Mouse (Mus musculus) ES-E14 (cell line): ENCODE data around the gene Apol8. TPM values are rescaled to one million over a fixed set of nuclear protein-coding genes. Genes with fewer than 3 reads are reported as not detected.

Source experiments
- DNase-seq: peaks from one replicate; pipeline ENCODE4 v3.0.0-alpha.2; 2013; ENCODE audit warnings: low read depth, low spot score
- H3K27ac ChIP-seq: 2 replicates; pipeline ENCODE4 v1.5.1; 2012; ENCODE audit warnings: low read depth, mild to moderate bottlenecking, low read length, moderate library complexity, mixed read lengths; ENCODE audit not compliant: poor library complexity, insufficient read depth, severe bottlenecking
- H3K36me3 ChIP-seq: 2 replicates; pipeline ENCODE4 v1.6.1; 2012; ENCODE audit warnings: mild to moderate bottlenecking, low read length, moderate library complexity, mixed read lengths; ENCODE audit not compliant: control insufficient read depth, poor library complexity, insufficient read depth, severe bottlenecking
- H3K4me1 ChIP-seq, 2 experiments: fragments of 150-350 bp in 1 of 2; sonication (generic) in 1 of 2; 2 replicates each; pipeline ENCODE4 v1.6.1; 2012; ENCODE audit warnings: low read length in 2 of 2, mild to moderate bottlenecking in 1 of 2, mixed read lengths in 1 of 2; ENCODE audit not compliant: control insufficient read depth in 2 of 2, insufficient read depth in 2 of 2, poor library complexity in 1 of 2
- H3K4me3 ChIP-seq, 2 experiments: fragments of 150-350 bp in 1 of 2; sonication (generic) in 1 of 2; 2 replicates each; pipeline ENCODE4 v1.5.1; 2012; ENCODE audit warnings: low read length in 2 of 2, low read depth in 1 of 2, mild to moderate bottlenecking in 1 of 2, mixed read lengths in 1 of 2; ENCODE audit not compliant: insufficient read depth in 1 of 2, poor library complexity in 1 of 2, severe bottlenecking in 1 of 2
- H3K9ac ChIP-seq: 2 replicates; pipeline ENCODE4 v1.6.1; 2012; ENCODE audit warnings: low read depth, mild to moderate bottlenecking, low read length, mixed read lengths; ENCODE audit not compliant: poor library complexity, insufficient read depth, severe bottlenecking
- H3K9me3 ChIP-seq: fragments of 150-350 bp; sonication (generic); 2 replicates; pipeline ENCODE4 v1.6.1; 2012; ENCODE audit warnings: low read depth, mild to moderate bottlenecking, low read length; ENCODE audit not compliant: control insufficient read depth, insufficient read depth
- CHD2 ChIP-seq: IDR thresholded peaks from 2 replicates; pipeline ENCODE4 v1.6.1; 2014; ENCODE audit warnings: mild to moderate bottlenecking, low read depth, low read length, inconsistent platforms
- HCFC1 ChIP-seq: IDR thresholded peaks from 2 replicates; pipeline ENCODE4 v1.6.1; 2012; ENCODE audit warnings: low read length, inconsistent platforms, borderline replicate concordance; ENCODE audit not compliant: insufficient read depth
- MAFK ChIP-seq: IDR thresholded peaks from 2 replicates; pipeline ENCODE4 v1.6.1; 2014; ENCODE audit warnings: mild to moderate bottlenecking, low read depth, low read length, inconsistent platforms; ENCODE audit not compliant: insufficient read depth
- ZC3H11A ChIP-seq: IDR thresholded peaks from 2 replicates; pipeline ENCODE4 v1.6.1; 2012; ENCODE audit warnings: low read depth, mild to moderate bottlenecking, inconsistent platforms, low read length, borderline replicate concordance
- ZNF384 ChIP-seq: IDR thresholded peaks from 2 replicates; pipeline ENCODE4 v1.6.1; 2012; ENCODE audit warnings: low read depth, low read length, inconsistent platforms
- in situ Hi-C, 2 experiments: fragments of 600-800 bp; cut with MboI; formaldehyde crosslinking; loops; one replicate each; pipeline ENCODE4 v1.15.1; 2025; ENCODE audit warnings: low sequenced_read_pairs in 2 of 2, inconsistent platforms in 1 of 2; ENCODE audit not compliant: unreplicated experiment in 2 of 2
- total RNA-seq: library from RNA; depleted of rRNA; stranded (reverse); fragments of 300-350 nt; gene quantifications from 2 replicates; pipeline ENCODE4 v1.2.3, GENCODE M21; 2012

The Apol8 gene
- total RNA-seq, 1 experiment: 1.8 TPM

GRCm38 (mm10) chr15:77790656-77791405 lies 34.0 kb upstream of the Apol8 start:
- H3K4me3 ChIP-seq: no peak overlapping the region
- in situ Hi-C loops: no loop called here
- DNase-seq: no peak

GRCm38 (mm10) chr15:77789186-77789585 lies 32.4 kb upstream of the Apol8 start:
- no peak overlapping the region for H3K4me3 ChIP-seq
- in situ Hi-C loops: no loop called here
- peaks cover 0 to 14% of the 10 kb centered on the region in 2 experiments; a peak in 1 of 4 replicates for H3K4me1 ChIP-seq
- peaks cover 87% of the 10 kb centered on the region for H3K36me3 ChIP-seq
- TF ChIP-seq MAFK (no peak), HCFC1 (no peak), ZC3H11A (no peak), CHD2 (no peak), ZNF384 (no peak)
- no peak overlapping the region for H3K9ac ChIP-seq
- H3K9me3 ChIP-seq: no peaks in the 10 kb centered on the region
- no peak for DNase-seq
- H3K27ac ChIP-seq: no peak overlapping the region

More at GRCm38 (mm10) chr15:77790656-77791405, 34.0 kb upstream of the Apol8 start:
- Histone ChIP-seq H3K9ac (no peak overlapping the region), H3K27ac (peak overlapping the region; percentile 24; the same call in 1 of the 2 replicates), H3K36me3 (peaks cover 82% of the 10 kb centered on the region), H3K9me3 (no peaks in the 10 kb centered on the region), H3K4me1 (peaks cover 0 to 16% of the 10 kb centered on the region in 2 experiments; a peak in 1 of 4 replicates)
- TF ChIP-seq CHD2 (no peak), HCFC1 (no peak), MAFK (peak; percentile 95), ZC3H11A (no peak), ZNF384 (no peak)

GRCm38 (mm10) chr15:77788356-77788755 lies 31.6 kb upstream of the Apol8 start:
- H3K4me3 ChIP-seq: no peak overlapping the region
- TF ChIP-seq ZNF384 (no peak), ZC3H11A (no peak), HCFC1 (no peak), CHD2 (no peak), MAFK (no peak)
- in situ Hi-C loops: no loop called here
- H3K36me3 ChIP-seq: peaks cover 87% of the 10 kb centered on the region
- H3K9ac ChIP-seq: no peak overlapping the region
- H3K27ac ChIP-seq: no peak overlapping the region
- no peak for DNase-seq
- H3K9me3 ChIP-seq: no peaks in the 10 kb centered on the region
- peaks cover 0 to 14% of the 10 kb centered on the region in 2 experiments; a peak in 1 of 4 replicates for H3K4me1 ChIP-seq

GRCm38 (mm10) chr15:77785807-77786206 lies 29.0 kb upstream of the Apol8 start:
- DNase-seq: no peak
- Histone ChIP-seq H3K27ac (no peak overlapping the region), H3K4me3 (no peak overlapping the region), H3K36me3 (peaks cover 93% of the 10 kb centered on the region), H3K4me1 (peaks cover 0 to 4% of the 10 kb centered on the region in 2 experiments; a peak in 1 of 4 replicates), H3K9ac (no peak overlapping the region), H3K9me3 (no peaks in the 10 kb centered on the region)
- TF ChIP-seq HCFC1 (no peak), ZNF384 (no peak), MAFK (no peak)
- in situ Hi-C loops: no loop called here
